Mouse (Mus musculus) megakaryocyte, embryonic 14.5 days (primary cell): ENCODE measurements at regions not wholly inside any gene's neighbourhood (a gene's known extent, or its start where the extent isn't known, plus 50 kb on each side); places are given as distances from the start of the nearest gene placed in this dataset.

Experiments used
- H3K27me3 ChIP-seq: replicated peaks from 2 replicates; pipeline ENCODE3; 2012; ENCODE audit warnings: inconsistent platforms
- H3K36me3 ChIP-seq: replicated peaks from 2 replicates; pipeline ENCODE3; 2012; ENCODE audit warnings: low read length, inconsistent platforms, mixed read lengths
- H3K4me1 ChIP-seq: 2 replicates; pipeline ENCODE4 v1.6.1; 2012; ENCODE audit warnings: inconsistent platforms
- H3K4me3 ChIP-seq: replicated peaks from 2 replicates; pipeline ENCODE3; 2012; ENCODE audit warnings: moderate library complexity, mild to moderate bottlenecking, inconsistent platforms
- H3K9me3 ChIP-seq: 2 replicates; pipeline ENCODE4 v1.6.1; 2012; ENCODE audit warnings: inconsistent platforms
- FLI1 ChIP-seq: IDR thresholded peaks from 2 replicates; pipeline ENCODE4 v1.6.1; 2012; ENCODE audit warnings: low read length, inconsistent platforms, mixed read lengths
- GATA1 ChIP-seq: IDR thresholded peaks from 3 replicates; pipeline ENCODE4 v1.6.1; 2012; ENCODE audit warnings: mixed read lengths, low read length, inconsistent platforms, borderline replicate concordance

GRCm38 (mm10) chr3:41163767-41164166 is 80.9 kb upstream of the Pgrmc2 start:
- H3K27me3 ChIP-seq = peaks cover 5% of the 10 kb centered on the region
- H3K9me3 ChIP-seq = peaks cover 32% of the 10 kb centered on the region
- H3K36me3 ChIP-seq = no peaks in the 10 kb centered on the region
- no peak for TF ChIP-seq FLI1
- TF ChIP-seq GATA1 = no peak
- H3K4me3 ChIP-seq = no peak overlapping the region
- H3K4me1 ChIP-seq = no peaks in the 10 kb centered on the region

DNA sequence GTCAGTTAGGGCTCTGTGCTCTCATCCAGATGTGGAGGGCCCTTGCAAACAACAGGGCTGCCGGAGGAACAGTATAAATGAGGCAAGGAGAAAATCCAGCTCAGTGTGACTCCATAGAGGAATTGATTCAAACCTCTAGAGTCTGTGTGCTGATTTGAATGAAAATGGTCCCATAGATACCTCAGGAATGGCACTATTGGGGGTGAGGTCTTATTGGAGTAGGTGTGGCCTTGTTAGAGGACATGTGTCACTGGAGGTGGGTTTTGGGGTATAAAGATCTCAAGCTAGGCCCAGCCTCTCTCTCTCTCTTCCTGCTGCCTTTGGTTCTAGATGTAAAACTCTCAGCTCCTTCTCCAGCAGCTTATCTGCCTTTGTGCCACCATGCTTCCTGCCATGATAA is 79.7 kb upstream of the Pgrmc2 start:
- Histone ChIP-seq H3K4me3 (no peak overlapping the region), H3K27me3 (peaks cover 5% of the 10 kb centered on the region), H3K4me1 (no peaks in the 10 kb centered on the region)

GRCm38 (mm10) chr3:41160648-41161047 is 77.8 kb upstream of the Pgrmc2 start:
- TF ChIP-seq FLI1 (no peak), GATA1 (no peak)
- H3K4me3 ChIP-seq = no peak overlapping the region
- H3K36me3 ChIP-seq = no peaks in the 10 kb centered on the region
- peaks cover 22% of the 10 kb centered on the region for H3K9me3 ChIP-seq
- H3K27me3 ChIP-seq = peaks cover 6% of the 10 kb centered on the region
- no peaks in the 10 kb centered on the region for H3K4me1 ChIP-seq

More for the DNA sequence above, 79.7 kb upstream of the Pgrmc2 start:
- Histone ChIP-seq H3K9me3 (peaks cover 28% of the 10 kb centered on the region), H3K36me3 (no peaks in the 10 kb centered on the region)
- TF ChIP-seq GATA1 (no peak), FLI1 (no peak)

- peaks cover 14% of the 10 kb centered on the region for H3K9me3 ChIP-seq
- H3K4me1 ChIP-seq = no peaks in the 10 kb centered on the region
- H3K4me3 ChIP-seq = no peak overlapping the region
- peaks cover 2% of the 10 kb centered on the region for H3K27me3 ChIP-seq
- no peaks in the 10 kb centered on the region for H3K36me3 ChIP-seq
- TF ChIP-seq FLI1 = no peak
- no peak for TF ChIP-seq GATA1
Observed at GRCm38 (mm10) chr3:41158314-41158973, 75.6 kb upstream of the Pgrmc2 start.

- Histone ChIP-seq H3K36me3 (no peaks in the 10 kb centered on the region), H3K4me1 (no peaks in the 10 kb centered on the region), H3K4me3 (no peak overlapping the region), H3K9me3 (peaks cover 10% of the 10 kb centered on the region), H3K27me3 (peaks cover 2% of the 10 kb centered on the region)
- TF ChIP-seq GATA1 (no peak), FLI1 (no peak)
Observed at GRCm38 (mm10) chr3:41157428-41157827, 74.6 kb upstream of the Pgrmc2 start.

DNA sequence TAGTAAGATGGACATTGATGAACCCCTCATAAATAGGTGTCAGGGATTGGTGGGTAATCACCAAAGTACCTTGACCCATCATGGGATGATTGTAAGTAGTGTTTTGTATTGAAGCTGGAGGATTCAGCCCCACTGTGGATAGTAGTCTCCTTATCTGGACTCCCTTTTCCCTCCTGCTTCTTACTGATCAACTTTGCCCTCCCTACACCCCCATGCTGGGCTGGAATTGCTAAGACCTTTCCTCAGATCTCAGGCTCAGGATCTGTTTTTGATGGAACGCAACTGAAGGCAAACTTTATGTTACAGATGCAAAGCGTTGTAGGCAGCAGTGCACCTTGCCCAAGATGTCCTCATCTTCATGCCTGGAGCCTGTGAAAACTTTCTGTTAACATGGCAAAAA is 73.7 kb upstream of the Pgrmc2 start:
- Histone ChIP-seq H3K36me3 (no peaks in the 10 kb centered on the region), H3K9me3 (peaks cover 5% of the 10 kb centered on the region), H3K4me1 (no peaks in the 10 kb centered on the region), H3K27me3 (peaks cover 2% of the 10 kb centered on the region), H3K4me3 (no peak overlapping the region)
- no peak for TF ChIP-seq FLI1
- no peak for TF ChIP-seq GATA1

DNA sequence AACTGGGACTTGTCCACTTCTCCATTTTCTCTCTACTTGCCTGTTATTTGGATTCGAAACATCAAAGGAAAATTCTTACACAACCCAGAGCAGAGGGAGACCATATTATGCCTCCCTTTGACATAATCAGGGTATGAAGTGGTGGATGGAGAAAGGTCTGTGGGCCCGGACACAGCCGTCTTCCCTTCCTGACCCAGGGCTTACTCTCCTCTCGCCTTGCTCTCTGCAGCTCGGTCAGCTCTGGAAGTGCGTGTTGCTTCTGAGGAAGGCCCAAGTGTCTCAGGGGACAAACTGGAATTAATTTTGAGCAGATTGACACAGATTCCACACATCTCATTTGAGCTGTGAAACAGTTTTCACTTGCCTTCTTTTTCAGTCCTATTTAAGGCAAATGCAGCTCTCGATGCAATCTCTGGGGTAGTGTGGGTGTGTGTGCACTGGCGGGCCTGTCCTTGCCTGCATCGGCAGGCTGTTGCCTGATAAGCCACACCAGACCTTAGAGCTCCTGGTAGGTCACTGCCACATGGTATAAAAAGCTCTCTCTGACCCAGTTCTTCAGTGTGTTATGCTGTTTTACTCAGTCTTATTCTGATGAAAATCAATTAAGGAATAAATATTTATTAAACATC is 72.4 kb upstream of the Pgrmc2 start:
- TF ChIP-seq FLI1 = no peak
- no peak for TF ChIP-seq GATA1
- Histone ChIP-seq H3K4me1 (no peaks in the 10 kb centered on the region), H3K27me3 (peaks cover 2% of the 10 kb centered on the region), H3K9me3 (no peaks in the 10 kb centered on the region), H3K36me3 (no peaks in the 10 kb centered on the region), H3K4me3 (no peak overlapping the region)

DNA sequence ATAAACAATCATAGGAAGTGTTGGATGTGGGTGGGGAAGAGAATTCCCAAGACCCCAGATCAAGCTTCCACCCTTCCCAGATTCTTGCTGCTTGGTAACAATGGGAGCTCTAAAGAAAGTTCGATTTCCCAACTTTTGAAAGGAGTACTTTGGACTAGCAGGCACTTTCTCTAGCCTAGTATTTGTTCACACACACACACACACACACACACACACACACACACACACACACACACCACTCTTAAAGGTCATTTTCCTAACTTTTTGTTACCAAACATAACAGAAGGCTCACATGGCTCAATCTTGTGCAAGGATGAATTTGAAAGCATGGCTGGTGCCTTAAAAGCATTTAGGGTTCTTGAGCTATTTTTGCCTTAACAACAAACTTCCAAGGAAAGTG is 71.6 kb upstream of the Pgrmc2 start:
- Histone ChIP-seq H3K27me3 (peaks cover 2% of the 10 kb centered on the region), H3K4me3 (no peak overlapping the region), H3K36me3 (no peaks in the 10 kb centered on the region), H3K9me3 (no peaks in the 10 kb centered on the region), H3K4me1 (no peaks in the 10 kb centered on the region)
- no peak for TF ChIP-seq GATA1
- no peak for TF ChIP-seq FLI1

DNA sequence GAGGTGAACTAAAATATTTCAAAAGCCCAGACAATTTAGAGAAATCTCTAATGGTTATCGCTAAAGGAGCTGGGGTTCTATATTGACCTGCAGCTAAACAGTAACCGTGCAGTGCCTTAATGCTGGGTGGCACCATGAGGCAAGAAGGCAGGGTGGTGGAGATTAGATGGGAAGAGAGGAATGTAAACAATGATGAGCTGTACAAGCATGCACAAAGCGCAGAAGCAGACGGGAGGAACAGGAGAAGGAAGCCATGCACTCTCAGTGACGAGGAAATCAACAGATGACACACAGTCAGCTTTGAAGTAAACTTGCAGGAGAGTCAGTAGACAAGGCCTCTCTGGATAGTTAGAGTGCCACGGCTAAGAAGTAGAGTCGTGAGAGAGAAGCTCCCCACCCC is 69.1 kb upstream of the Pgrmc2 start:
- no peak for TF ChIP-seq FLI1
- TF ChIP-seq GATA1 = no peak
- no peaks in the 10 kb centered on the region for H3K4me1 ChIP-seq
- H3K36me3 ChIP-seq = no peaks in the 10 kb centered on the region
- H3K27me3 ChIP-seq = peaks cover 2% of the 10 kb centered on the region
- no peaks in the 10 kb centered on the region for H3K9me3 ChIP-seq
- no peak overlapping the region for H3K4me3 ChIP-seq

DNA sequence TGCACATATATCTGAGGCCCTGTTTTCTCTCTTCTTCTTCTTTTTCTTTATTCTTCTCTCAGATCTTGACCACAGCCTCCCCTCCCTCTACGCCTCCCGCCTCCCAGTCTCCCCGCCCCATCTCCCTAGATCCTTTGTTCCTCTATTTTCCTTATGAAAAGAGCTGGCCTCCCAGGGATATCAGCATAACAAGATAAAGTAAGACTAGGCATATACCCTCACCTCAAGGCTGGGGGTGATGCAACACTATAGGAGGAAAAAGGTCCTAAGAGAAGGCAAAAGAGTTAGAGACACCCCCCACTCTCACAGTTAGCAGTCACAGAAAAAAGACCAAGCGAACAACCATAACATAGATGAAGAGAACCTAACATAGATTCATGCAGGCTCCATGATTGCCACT is 57.5 kb upstream of the Pgrmc2 start:
- H3K4me3 ChIP-seq = no peak overlapping the region
- H3K36me3 ChIP-seq = no peaks in the 10 kb centered on the region
- H3K9me3 ChIP-seq = peaks cover 25% of the 10 kb centered on the region
- no peaks in the 10 kb centered on the region for H3K27me3 ChIP-seq
- TF ChIP-seq GATA1 (no peak), FLI1 (no peak)
- no peaks in the 10 kb centered on the region for H3K4me1 ChIP-seq

GRCm38 (mm10) chr3:41137931-41138330 is 55.1 kb upstream of the Pgrmc2 start:
- Histone ChIP-seq H3K27me3 (no peaks in the 10 kb centered on the region), H3K4me1 (no peaks in the 10 kb centered on the region), H3K36me3 (no peaks in the 10 kb centered on the region), H3K9me3 (peaks cover 14% of the 10 kb centered on the region), H3K4me3 (no peak overlapping the region)
- no peak for TF ChIP-seq GATA1
- TF ChIP-seq FLI1 = no peak
